Mouse (Mus musculus) forebrain, embryonic 14.5 days (tissue): ENCODE data around the gene Cpeb4. TPM values are rescaled to one million over a fixed set of nuclear protein-coding genes. Genes with fewer than 3 reads are reported as not detected.

Source experiments
- ATAC-seq: fragments of 200-750 bp; cut with Nextera tagmentation; 2 replicates; pipeline ENCODE4 v1.8.0; 2017; ENCODE audit warnings: mild to moderate bottlenecking, moderate library complexity
- DNase-seq: peaks from one replicate; pipeline ENCODE4 v3.0.0-alpha.2; 2015; ENCODE audit warnings: low spot score
- H3K27ac ChIP-seq: fragments of 300-500 bp; sonication (generic); 2 replicates; pipeline ENCODE4 v1.5.1; 2014; ENCODE audit warnings: low read depth, mild to moderate bottlenecking, control low read depth, low read length, moderate library complexity
- H3K27me3 ChIP-seq: fragments of 300-500 bp; sonication (generic); replicated peaks from 2 replicates; pipeline ENCODE4 v1.6.1; 2014; ENCODE audit warnings: low read length, control low read depth, mixed read lengths; ENCODE audit not compliant: control insufficient read depth, insufficient read depth
- H3K36me3 ChIP-seq: fragments of 300-500 bp; sonication (generic); 2 replicates; pipeline ENCODE4 v1.6.1; 2014; ENCODE audit warnings: low read length, control low read depth; ENCODE audit not compliant: control insufficient read depth, insufficient read depth
- H3K4me1 ChIP-seq: fragments of 300-500 bp; sonication (generic); 2 replicates; pipeline ENCODE4 v1.6.1; 2014; ENCODE audit warnings: antibody characterized with exemption, low read length, control low read depth; ENCODE audit not compliant: control insufficient read depth, insufficient read depth
- H3K4me2 ChIP-seq: fragments of 300-500 bp; sonication (generic); 2 replicates; pipeline ENCODE4 v1.6.1; 2014; ENCODE audit warnings: mild to moderate bottlenecking, control low read depth, low read length
- H3K4me3 ChIP-seq: fragments of 300-500 bp; sonication (generic); 2 replicates; pipeline ENCODE4 v1.5.1; 2014; ENCODE audit warnings: low read depth, low read length, control low read depth
- H3K9ac ChIP-seq: fragments of 300-500 bp; sonication (generic); 2 replicates; pipeline ENCODE4 v1.6.1; 2014; ENCODE audit warnings: mild to moderate bottlenecking, low read length, control low read depth, moderate library complexity
- H3K9me3 ChIP-seq: fragments of 300-500 bp; sonication (generic); replicated peaks from 2 replicates; pipeline ENCODE4 v1.6.1; 2016; ENCODE audit warnings: low read length, control low read depth, mixed read lengths; ENCODE audit not compliant: control insufficient read depth
- WGBS: fragments of 180-500 bp; shearing (Covaris S2); extraction: QIAGEN DNeasy Blood & Tissue Kit; methylation state at CpG from one replicate; pipeline ENCODE4 v1.1.7; 2014; 5-methylcytosine and 5-hydroxymethylcytosine counted together
- polyA plus RNA-seq: library from polyadenylated mRNA; unstranded; fragments of >200 nt; fragmentation: Nextera tagmentation; extraction: Ambion mirVana; gene quantifications from 2 replicates; pipeline ENCODE4 v1.2.1, GENCODE M21; 2014

Cpeb4 gene
- polyA plus RNA-seq, 1 experiment from 2014 or later, result 18.5 TPM

GRCm38 (mm10) chr11:31940898-31941639 lies 69.1 kb downstream of the Cpeb4 start:
- Histone ChIP-seq H3K36me3 (no peaks in the 10 kb centered on the region), H3K4me2 (peak overlapping the region; percentile 8; the same call in 1 of the 2 replicates), H3K9ac (peak overlapping the region; percentile 37; the same call in 1 of the 2 replicates), H3K27ac (peak overlapping the region; percentile 70), H3K4me1 (peaks cover 12% of the 10 kb centered on the region; the same call in 1 of the 2 replicates), H3K9me3 (no peaks in the 10 kb centered on the region), H3K4me3 (no peak overlapping the region), H3K27me3 (no peaks in the 10 kb centered on the region)
- WGBS, result 72% methylated on average over 13 of the region's 13 CpGs
- DNase-seq, result peak; percentile 94
- ATAC-seq, result peak; percentile 85

GRCm38 (mm10) chr11:31941640-31942638 lies 69.9 kb downstream of the Cpeb4 start:
- Histone ChIP-seq H3K36me3 (no peaks in the 10 kb centered on the region), H3K9me3 (no peaks in the 10 kb centered on the region), H3K27ac (peak overlapping the region; percentile 70), H3K9ac (no peak overlapping the region), H3K4me1 (peaks cover 12% of the 10 kb centered on the region; the same call in 1 of the 2 replicates), H3K27me3 (no peaks in the 10 kb centered on the region), H3K4me2 (no peak overlapping the region), H3K4me3 (no peak overlapping the region)
- 69% methylated on average over 4 of the region's 4 CpGs for WGBS
- DNase-seq (peak; percentile 47), ATAC-seq (peak; percentile 78; the same call in 1 of the 2 replicates)

- H3K9me3 ChIP-seq, result no peaks in the 10 kb centered on the region
- peaks cover 16% of the 10 kb centered on the region; the same call in 1 of the 2 replicates for H3K4me1 ChIP-seq
- no peaks in the 10 kb centered on the region for H3K27me3 ChIP-seq
- no peak overlapping the region for H3K9ac ChIP-seq
- no peak overlapping the region for H3K27ac ChIP-seq
- ATAC-seq, result no peak
- 87% methylated on average over 3 of the region's 3 CpGs for WGBS
- H3K36me3 ChIP-seq, result no peaks in the 10 kb centered on the region
- H3K4me2 ChIP-seq, result no peak overlapping the region
- no peak overlapping the region for H3K4me3 ChIP-seq
- DNase-seq, result no peak
These were observed 73.5 kb downstream of the Cpeb4 start for GRCm38 (mm10) chr11:31945471-31945870.

GRCm38 (mm10) chr11:31948462-31949330 lies 76.7 kb downstream of the Cpeb4 start:
- H3K9me3 ChIP-seq, result no peaks in the 10 kb centered on the region
- 17% methylated on average over 15 of the region's 15 CpGs for WGBS
- H3K4me1 ChIP-seq, result peaks cover 4% of the 10 kb centered on the region; the same call in 1 of the 2 replicates
- ATAC-seq (peak; percentile 68), DNase-seq (peak; percentile 37)
- H3K4me2 ChIP-seq, result peak overlapping the region; percentile 49
- H3K4me3 ChIP-seq, result peak overlapping the region; percentile 32
- H3K9ac ChIP-seq, result peak overlapping the region; percentile 51
- no peak overlapping the region for H3K27ac ChIP-seq
- H3K36me3 ChIP-seq, result no peaks in the 10 kb centered on the region
- H3K27me3 ChIP-seq, result no peaks in the 10 kb centered on the region

- Histone ChIP-seq H3K36me3 (no peaks in the 10 kb centered on the region), H3K4me1 (peaks cover 4% of the 10 kb centered on the region; the same call in 1 of the 2 replicates), H3K4me3 (peak overlapping the region; percentile 32), H3K9me3 (no peaks in the 10 kb centered on the region), H3K27ac (no peak overlapping the region), H3K27me3 (no peaks in the 10 kb centered on the region), H3K4me2 (peak overlapping the region; percentile 49), H3K9ac (peak overlapping the region; percentile 51)
- 3% methylated on average over 17 of the region's 17 CpGs for WGBS
- ATAC-seq (peak; percentile 85), DNase-seq (peak; percentile 94)
These were observed 77.3 kb downstream of the Cpeb4 start for GRCm38 (mm10) chr11:31949331-31949785.

- Histone ChIP-seq H3K4me3 (no peak overlapping the region), H3K36me3 (no peaks in the 10 kb centered on the region), H3K4me1 (no peaks in the 10 kb centered on the region), H3K27ac (no peak overlapping the region), H3K9me3 (no peaks in the 10 kb centered on the region), H3K27me3 (no peaks in the 10 kb centered on the region), H3K9ac (no peak overlapping the region), H3K4me2 (no peak overlapping the region)
- DNase-seq (no peak), ATAC-seq (no peak)
These were observed 88.1 kb downstream of the Cpeb4 start for GRCm38 (mm10) chr11:31960071-31960470.

- Histone ChIP-seq H3K4me2 (no peak overlapping the region), H3K4me1 (no peaks in the 10 kb centered on the region), H3K27ac (no peak overlapping the region), H3K36me3 (no peaks in the 10 kb centered on the region), H3K9ac (no peak overlapping the region), H3K27me3 (no peaks in the 10 kb centered on the region), H3K4me3 (no peak overlapping the region), H3K9me3 (no peaks in the 10 kb centered on the region)
- WGBS, result 84% methylated on average over 1 of the region's 1 CpGs
- DNase-seq (no peak), ATAC-seq (no peak)
These were observed 92.0 kb downstream of the Cpeb4 start for GRCm38 (mm10) chr11:31963993-31964392.
